Mouse (Mus musculus): ENCODE results near the gene Dpp6.

GRCm38 (mm10) chr5:27486138-27486537 is 669.1 kb downstream of the Dpp6 start:
- TF ChIP-seq EP300 (IDR thresholded peaks at IDR 0.05; ENCODE audit: low read depth) (no peak), CTCF (IDR thresholded peaks at IDR 0.05; ENCODE audit: low read depth) (no peak)

Measured in liver, postnatal 0 days (tissue).